ENCODE assay signal across 23 mouse cellular contexts in the genomic region with DNA sequence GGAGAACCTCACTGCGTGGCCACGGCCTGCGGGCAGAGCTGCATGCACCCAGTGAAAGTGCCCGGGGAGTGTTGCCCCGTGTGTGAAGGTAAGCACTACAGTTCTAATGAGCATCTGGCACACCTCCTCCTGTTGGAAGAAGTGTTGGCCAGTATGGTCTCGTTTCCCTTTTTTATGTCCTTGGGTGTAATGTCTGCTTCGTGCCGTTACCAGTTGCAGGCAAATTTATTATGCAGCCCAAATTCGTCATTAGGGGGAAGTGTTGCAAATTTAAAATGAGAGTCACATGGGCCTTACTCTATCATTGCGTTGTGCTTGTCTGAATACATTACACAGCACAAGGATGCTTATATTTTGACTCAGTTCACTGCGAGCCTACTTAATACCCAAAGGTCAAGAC.
A peak's percentile ranks its signal among the peaks of the same experiment; 100 is the strongest.
DNase-seq lines count a peak whose midpoint lies in the region; ATAC-seq and TF ChIP-seq lines count a peak whose summit lies in the region.
"Had no signal": no experiment of that assay in that cellular context is flagged by ENCODE, and none has a peak within 500 bp of the region (broad histone marks: within the 10 kb centered on the region; RNA-seq: fewer than 3 reads in every experiment).

No protein-coding gene starts in this region.

- TF ChIP-seq POLR2A in CH12.LX (IDR thresholded peaks at IDR 0.05; ENCODE audit: low read depth, low read length), result no peak

- no peaks in the 10 kb centered on the region for H3K4me1 ChIP-seq in midbrain, embryonic 15.5 days
- H3K4me1 ChIP-seq in midbrain, embryonic 14.5 days (ENCODE audit: control insufficient read depth, insufficient read depth, low read length), result no peaks in the 10 kb centered on the region
- peaks cover 15 to 45% of the 10 kb centered on the region in 2 experiments for H3K4me1 ChIP-seq in CH12.LX (ENCODE audit: control insufficient read depth in 1 of 2, insufficient read depth in 2 of 2)
- peaks cover 9% of the 10 kb centered on the region for H3K4me1 ChIP-seq in neural tube, embryonic 15.5 days
- H3K4me1 ChIP-seq: embryonic facial prominence, embryonic 13.5 days; embryonic facial prominence, embryonic 15.5 days; forebrain, embryonic 10.5 days; forebrain, embryonic 12.5 days had no signal

- peaks cover 3% of the 10 kb centered on the region; the same call in 1 of the 2 replicates for H3K79me2 ChIP-seq in CH12.LX (replicated peaks; ENCODE audit: control insufficient read depth, extremely low read depth, insufficient read depth, poor library complexity, severe bottlenecking)

- no peak for TF ChIP-seq RAD21 in CH12.LX (IDR thresholded peaks at IDR 0.05; ENCODE audit: low read depth, low read length)

- no peak overlapping the region for H3K9ac ChIP-seq in midbrain, embryonic 15.5 days
- no peak overlapping the region for H3K9ac ChIP-seq in midbrain, embryonic 14.5 days (replicated peaks; ENCODE audit: low read length)
- H3K9ac ChIP-seq in CH12.LX (ENCODE audit: insufficient read depth, low read depth), result no peak overlapping the region
- H3K9ac ChIP-seq in neural tube, embryonic 15.5 days (replicated peaks), result no peak overlapping the region
- H3K9ac ChIP-seq: embryonic facial prominence, embryonic 13.5 days; embryonic facial prominence, embryonic 15.5 days; forebrain, embryonic 12.5 days had no signal

- H3K9me3 ChIP-seq in midbrain, embryonic 15.5 days, result no peaks in the 10 kb centered on the region
- no peaks in the 10 kb centered on the region for H3K9me3 ChIP-seq in midbrain, embryonic 14.5 days (ENCODE audit: control insufficient read depth, low read length)
- H3K9me3 ChIP-seq in CH12.LX (replicated peaks; ENCODE audit: low read length), result no peaks in the 10 kb centered on the region
- H3K9me3 ChIP-seq in neural tube, embryonic 15.5 days (replicated peaks), result no peaks in the 10 kb centered on the region
- H3K9me3 ChIP-seq: embryonic facial prominence, embryonic 13.5 days; embryonic facial prominence, embryonic 15.5 days; forebrain, embryonic 10.5 days; forebrain, embryonic 12.5 days had no signal

- dilution Hi-C loops in CH12.LX (cut with MboI; ENCODE audit: extremely low pct_ligation_motif_present, extremely low pct_unique_long_range_greater_than_20kb, low sequenced_read_pairs), result no loop called here

- no peak for TF ChIP-seq EP300 in CH12.LX (IDR thresholded peaks at IDR 0.05; ENCODE audit: low read length)

- no peak overlapping the region for H3K4me3 ChIP-seq in midbrain, embryonic 15.5 days
- no peak overlapping the region for H3K4me3 ChIP-seq in midbrain, embryonic 14.5 days (replicated peaks; ENCODE audit: low read depth, low read length)
- no peak overlapping the region for H3K4me3 ChIP-seq in CH12.LX (replicated peaks in 1 of 3; ENCODE audit: low read depth in 2 of 3, low read length in 2 of 3, poor library complexity in 1 of 3)
- no peak overlapping the region for H3K4me3 ChIP-seq in neural tube, embryonic 15.5 days (replicated peaks)
- H3K4me3 ChIP-seq: embryonic facial prominence, embryonic 13.5 days; embryonic facial prominence, embryonic 15.5 days; erythroblast, embryonic 14.5 days; forebrain, embryonic 10.5 days; forebrain, embryonic 12.5 days had no signal

- H3K4me2 ChIP-seq in midbrain, embryonic 15.5 days, result no peak overlapping the region
- H3K4me2 ChIP-seq in midbrain, embryonic 14.5 days (ENCODE audit: low read length), result no peak overlapping the region
- H3K4me2 ChIP-seq in CH12.LX (ENCODE audit: insufficient read depth, low read depth, poor library complexity, severe bottlenecking), result no peak overlapping the region
- H3K4me2 ChIP-seq in neural tube, embryonic 15.5 days, result no peak overlapping the region
- H3K4me2 ChIP-seq: embryonic facial prominence, embryonic 13.5 days; embryonic facial prominence, embryonic 15.5 days; forebrain, embryonic 12.5 days had no signal

- H3K27me3 ChIP-seq in midbrain, embryonic 15.5 days (replicated peaks), result no peaks in the 10 kb centered on the region
- no peaks in the 10 kb centered on the region for H3K27me3 ChIP-seq in midbrain, embryonic 14.5 days (ENCODE audit: control insufficient read depth, insufficient read depth, low read length)
- H3K27me3 ChIP-seq in CH12.LX (replicated peaks), result no peaks in the 10 kb centered on the region
- H3K27me3 ChIP-seq in neural tube, embryonic 15.5 days (replicated peaks), result no peaks in the 10 kb centered on the region
- H3K27me3 ChIP-seq: embryonic facial prominence, embryonic 13.5 days; embryonic facial prominence, embryonic 15.5 days; forebrain, embryonic 12.5 days had no signal

- H3K27ac ChIP-seq in midbrain, embryonic 15.5 days, result no peak overlapping the region
- H3K27ac ChIP-seq in midbrain, embryonic 14.5 days (replicated peaks; ENCODE audit: low read depth, low read length), result no peak overlapping the region
- H3K27ac ChIP-seq in CH12.LX (ENCODE audit: insufficient read depth, low read depth), result no peak overlapping the region
- H3K27ac ChIP-seq in neural tube, embryonic 15.5 days (replicated peaks), result no peak overlapping the region
- H3K27ac ChIP-seq: embryonic facial prominence, embryonic 13.5 days; embryonic facial prominence, embryonic 15.5 days; forebrain, embryonic 10.5 days; forebrain, embryonic 12.5 days had no signal

- in situ Hi-C loops in CH12.LX (cut with MboI; ENCODE audit: low pct_ligation_motif_present, low pct_unique_long_range_greater_than_20kb, low sequenced_read_pairs), result no loop called here

- WGBS in midbrain, embryonic 15.5 days, result 86% methylated on average over 11 of the region's 11 CpGs
- WGBS in midbrain, embryonic 14.5 days, result 87% methylated on average over 11 of the region's 11 CpGs
- 68% methylated on average over 11 of the region's 11 CpGs for WGBS in neural tube, embryonic 15.5 days

- no peaks in the 10 kb centered on the region for H3K36me3 ChIP-seq in midbrain, embryonic 15.5 days (replicated peaks)
- peaks cover 10% of the 10 kb centered on the region for H3K36me3 ChIP-seq in midbrain, embryonic 14.5 days (ENCODE audit: control insufficient read depth, insufficient read depth, low read length)
- H3K36me3 ChIP-seq in CH12.LX (replicated peaks in 1 of 2; ENCODE audit: control insufficient read depth in 1 of 2, insufficient read depth in 1 of 2, low read length in 1 of 2), result peaks cover 56 to 83% of the 10 kb centered on the region in 2 experiments
- peaks cover 7% of the 10 kb centered on the region; the same call in 1 of the 2 replicates for H3K36me3 ChIP-seq in neural tube, embryonic 15.5 days
- H3K36me3 ChIP-seq: forebrain, embryonic 12.5 days had no signal

- ATAC-seq in midbrain, embryonic 15.5 days (replicated peaks), result 0 out of 2 replicates have a peak, but pooled peaks have one; percentile 15
- no peak for ATAC-seq in midbrain, embryonic 14.5 days (ENCODE audit: low FRiP score, low TSS enrichment)
- ATAC-seq in megakaryocyte, adult 5-6 weeks (ENCODE audit: poor library complexity, severe bottlenecking), result peak; percentile 74
- peak; percentile 34; the same call in 1 of the 2 replicates for ATAC-seq in neural tube, embryonic 15.5 days (ENCODE audit: low FRiP score)
- ATAC-seq: CD4-positive, CD25-positive, alpha-beta regulatory T cell, adult 4 months; forebrain, embryonic 14.5 days; forebrain, embryonic 16.5 days had no signal

- no peak for TF ChIP-seq CTCF in CH12.LX (conservative IDR thresholded peaks at IDR 0.05 in 1 of 2, IDR thresholded peaks at IDR 0.05 in 1 of 2; ENCODE audit: low read depth in 2 of 2, low read length in 2 of 2)

- DNase-seq in midbrain, embryonic 14.5 days, result no peak
- peak; percentile 32 for DNase-seq in CH12.LX (ENCODE audit: extremely low read depth)
- DNase-seq in adrenal gland, postnatal 36 days, result no peak
- DNase-seq in cerebellum, adult 18-20 months, result no peak
- DNase-seq: adrenal gland, adult 2 months; adrenal gland, postnatal 25 days; B cell, adult 2 months; cerebellum, adult 11-12 months; cerebellum, adult 8-10 months; cerebellum, postnatal 14 days; cerebellum, postnatal 36 days; embryo, embryonic 11 days had no signal

TF ChIP-seq in CH12.LX, 34 proteins besides CTCF, POLR2A, EP300 and RAD21:
- TF ChIP-seq PAX5 (IDR thresholded peaks at IDR 0.05; ENCODE audit: low read length) (no peak), SMC3 (IDR thresholded peaks at IDR 0.05; ENCODE audit: low read depth, low read length) (no peak), KAT2A (IDR thresholded peaks at IDR 0.05; ENCODE audit: insufficient replicate concordance, low read length) (no peak), TBP (conservative IDR thresholded peaks at IDR 0.05; ENCODE audit: low read depth, low read length) (no peak), USF2 (conservative IDR thresholded peaks at IDR 0.05; ENCODE audit: low read depth, low read length) (no peak), IRF4 (IDR thresholded peaks at IDR 0.05; ENCODE audit: low read depth, low read length) (no peak), POLR2AphosphoS2 (IDR thresholded peaks at IDR 0.05; ENCODE audit: low read depth, low read length) (no peak), MAFK (IDR thresholded peaks at IDR 0.05; ENCODE audit: insufficient replicate concordance, low read length) (no peak), ZKSCAN1 (IDR thresholded peaks at IDR 0.05; ENCODE audit: borderline replicate concordance, low read depth, low read length) (no peak), MAZ (IDR thresholded peaks at IDR 0.05; ENCODE audit: low read depth, low read length) (no peak), TCF12 (IDR thresholded peaks at IDR 0.05; ENCODE audit: low read depth, low read length) (no peak), JUND (conservative IDR thresholded peaks at IDR 0.05; ENCODE audit: low read depth, low read length) (no peak)
